Mouse (Mus musculus) telencephalon, adult 2 months (tissue): ENCODE results near the gene Mmp8.

Source experiments
- DNase-seq: peaks from one replicate; pipeline ENCODE4 v3.0.0-alpha.2; 2011; ENCODE audit warnings: low read depth, low spot score

Gene Mmp8

GRCm38 (mm10) chr9:7593272-7593812 lies 35.1 kb downstream of the Mmp8 start:
- DNase-seq, result no peak

- DNase-seq, result peak; percentile 85
These were observed 36.7 kb downstream of the Mmp8 start for GRCm38 (mm10) chr9:7594816-7595540.

GRCm38 (mm10) chr9:7602982-7603742 lies 44.9 kb downstream of the Mmp8 start:
- DNase-seq, result peak; percentile 18

- DNase-seq, result no peak
These were observed 45.7 kb downstream of the Mmp8 start for GRCm38 (mm10) chr9:7604005-7604404.

GRCm38 (mm10) chr9:7605638-7606037 lies 47.4 kb downstream of the Mmp8 start:
- DNase-seq, result no peak
